Mouse (Mus musculus) bone marrow macrophage, adult 2 months (primary cell): Measurements from ENCODE around the gene Gm49776. TPM values are rescaled to one million over a fixed set of nuclear protein-coding genes. Genes with fewer than 3 reads are reported as not detected.
"Not testable (repeated sequence)": the region's sequence is repeated elsewhere in the genome, so short reads cannot be mapped to it uniquely, and the experiment has no call there.

ENCODE experiments used
- H3K27ac ChIP-seq: 2 replicates; pipeline ENCODE4 v1.5.1; 2012; ENCODE audit warnings: low read depth, low read length; ENCODE audit not compliant: insufficient read depth
- H3K4me1 ChIP-seq: 2 replicates; pipeline ENCODE4 v1.6.1; 2012; ENCODE audit warnings: low read length; ENCODE audit not compliant: control insufficient read depth, insufficient read depth
- H3K4me3 ChIP-seq: 2 replicates; pipeline ENCODE4 v1.5.1; 2012; ENCODE audit warnings: mild to moderate bottlenecking, low read length, moderate library complexity; ENCODE audit not compliant: insufficient read depth
- CTCF ChIP-seq: IDR thresholded peaks from 2 replicates; pipeline ENCODE4 v1.5.1; 2012; ENCODE audit warnings: low read depth, mild to moderate bottlenecking, low read length, moderate library complexity
- POLR2A ChIP-seq: IDR thresholded peaks from 2 replicates; pipeline ENCODE4 v1.6.1; 2012; ENCODE audit warnings: mild to moderate bottlenecking, low read depth, low read length, borderline replicate concordance
- polyA plus RNA-seq: library from polyadenylated mRNA; stranded (reverse); fragments of >200 nt; gene quantifications from 2 replicates; pipeline ENCODE4 v1.2.4, GENCODE M21; 2012; ENCODE audit not compliant: missing spikeins, insufficient read depth, insufficient read length

Gm49776 gene
- polyA plus RNA-seq, 1 experiment: 5.3 TPM

DNA sequence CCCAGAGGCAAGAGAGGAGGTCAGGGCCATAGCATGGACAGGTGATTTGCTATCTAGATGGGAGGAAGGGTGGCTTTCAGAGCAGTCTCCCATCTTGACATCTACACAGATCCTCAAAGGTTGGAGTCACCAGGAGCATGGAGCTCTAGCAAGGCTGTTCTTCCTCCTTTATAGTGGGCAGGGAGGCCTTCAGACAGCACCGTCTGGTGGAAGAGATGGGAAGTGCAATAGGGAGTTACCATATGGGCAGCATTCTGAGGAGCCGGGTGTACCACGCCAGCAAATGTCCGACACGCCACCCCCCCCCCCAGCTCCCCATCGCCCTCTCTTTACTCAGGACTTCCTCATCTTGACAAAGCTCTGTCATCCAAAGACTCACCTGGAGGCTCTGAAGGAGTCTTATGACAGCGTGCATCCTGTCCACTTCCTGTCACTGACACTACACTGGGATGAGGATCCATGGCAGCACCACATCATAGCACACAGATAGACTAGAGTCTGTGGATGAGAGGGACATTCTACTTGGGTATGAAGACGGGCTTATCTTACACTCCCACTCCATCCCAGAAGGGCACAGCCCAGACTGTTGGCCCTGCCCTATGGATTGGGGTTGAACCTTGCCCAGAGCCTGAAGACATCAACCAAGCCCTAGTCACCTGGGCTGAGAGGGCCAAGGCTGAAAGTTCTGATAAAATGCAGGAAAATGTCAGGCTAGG is 47.3 kb downstream of the Gm49776 start:
- H3K4me3 ChIP-seq: no peak overlapping the region
- no peak overlapping the region for H3K27ac ChIP-seq
- H3K4me1 ChIP-seq: no peaks in the 10 kb centered on the region
- no peak for TF ChIP-seq POLR2A
- peak; percentile 74 for TF ChIP-seq CTCF

DNA sequence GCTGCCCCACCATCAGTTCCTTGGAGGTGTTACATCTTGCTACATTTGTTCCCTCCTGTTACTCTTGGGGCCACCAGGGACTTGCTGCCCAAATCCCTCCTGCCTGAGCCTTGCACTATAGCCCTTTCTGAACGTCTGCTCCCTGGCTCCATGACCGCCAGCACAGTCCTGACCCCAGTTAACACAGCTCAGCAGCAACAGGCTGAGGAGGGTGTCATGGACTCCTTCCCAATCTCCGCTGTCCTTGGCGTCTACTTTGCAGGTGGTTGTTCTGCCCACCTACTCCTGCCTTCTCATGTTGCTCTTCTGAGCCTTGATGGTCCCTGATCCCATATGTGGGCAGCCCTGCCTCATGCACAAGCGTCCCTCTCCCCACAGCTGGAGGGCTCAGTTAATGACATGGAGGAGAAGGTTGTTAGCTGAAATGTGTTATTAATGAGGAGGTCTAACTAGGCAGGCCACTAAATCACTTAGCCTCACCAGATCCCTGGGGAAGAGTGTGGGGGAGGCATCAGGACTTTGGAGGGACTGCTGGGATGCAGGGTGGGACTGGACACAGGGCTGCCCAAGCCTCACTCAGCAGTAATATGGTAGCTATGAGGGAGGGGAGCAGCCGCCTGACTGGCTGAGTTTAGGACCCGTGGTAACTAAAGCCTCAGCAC is 54.6 kb downstream of the Gm49776 start:
- Histone ChIP-seq H3K27ac (no peak overlapping the region), H3K4me3 (no peak overlapping the region), H3K4me1 (no peaks in the 10 kb centered on the region)
- TF ChIP-seq POLR2A: no peak
- TF ChIP-seq CTCF: no peak

DNA sequence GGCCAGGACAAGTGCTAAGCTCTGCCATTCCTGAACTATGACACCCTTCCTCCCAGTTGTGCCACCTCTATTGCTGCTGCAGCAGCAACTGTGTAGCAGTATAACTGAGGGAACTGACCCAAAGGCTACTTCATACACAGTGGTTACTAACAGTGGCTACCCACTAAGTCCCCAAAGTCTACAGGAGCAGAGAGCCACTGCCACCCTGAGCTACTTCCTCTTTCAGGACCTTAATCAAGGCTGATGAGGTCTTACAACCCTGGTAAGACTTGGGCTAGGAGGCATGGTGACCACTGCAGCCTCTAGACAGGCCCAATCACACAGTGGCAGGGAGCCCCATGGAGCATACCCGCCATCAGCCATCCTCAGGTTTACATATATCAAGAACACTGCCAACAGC is 56.1 kb downstream of the Gm49776 start:
- Histone ChIP-seq H3K4me3 (no peak overlapping the region), H3K4me1 (no peaks in the 10 kb centered on the region), H3K27ac (no peak overlapping the region)
- TF ChIP-seq CTCF (no peak), POLR2A (no peak)

DNA sequence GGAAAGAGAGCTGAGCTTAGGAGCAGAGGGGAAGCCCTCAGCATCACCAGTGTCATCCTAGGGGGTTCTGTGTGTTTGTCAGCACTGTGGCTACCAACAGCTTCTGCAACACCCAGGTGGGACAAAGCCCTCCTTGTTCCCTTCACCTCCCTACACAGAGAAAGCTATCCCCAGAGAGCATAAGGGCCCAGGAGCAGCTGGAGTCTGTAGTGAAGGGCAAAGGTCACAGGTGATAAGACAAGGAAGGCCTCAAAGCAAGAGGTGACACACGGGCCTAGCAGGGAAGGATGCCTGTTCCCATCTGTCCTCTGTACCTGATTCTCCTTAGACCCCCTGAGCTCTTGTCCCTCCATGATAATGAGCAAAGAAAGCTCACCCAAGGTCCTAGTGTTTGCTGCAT is 56.5 kb downstream of the Gm49776 start:
- Histone ChIP-seq H3K4me1 (no peaks in the 10 kb centered on the region), H3K27ac (no peak overlapping the region), H3K4me3 (no peak overlapping the region)
- TF ChIP-seq CTCF (no peak), POLR2A (no peak)

DNA sequence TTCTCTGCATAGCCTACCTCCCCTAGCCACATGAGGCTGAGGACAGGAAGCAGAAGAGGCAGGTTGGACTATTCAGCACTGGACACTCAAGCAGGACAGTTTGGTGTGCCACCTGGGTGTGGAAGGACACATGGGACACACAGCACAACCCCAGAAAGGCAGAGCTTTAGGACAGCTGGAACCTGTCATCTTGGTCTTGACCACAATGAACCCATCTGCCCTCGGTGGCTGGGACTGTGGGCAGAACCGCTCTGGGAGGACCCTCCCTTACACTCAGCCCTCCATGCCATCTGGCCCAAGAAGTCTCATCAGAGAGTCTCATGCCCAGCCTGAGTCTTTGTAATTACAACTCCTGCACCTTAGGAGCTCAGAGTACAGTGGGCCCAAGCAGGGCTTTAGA is 58.1 kb downstream of the Gm49776 start:
- Histone ChIP-seq H3K27ac (no peak overlapping the region), H3K4me1 (peaks cover 4% of the 10 kb centered on the region), H3K4me3 (no peak overlapping the region)
- TF ChIP-seq POLR2A: no peak
- no peak for TF ChIP-seq CTCF

DNA sequence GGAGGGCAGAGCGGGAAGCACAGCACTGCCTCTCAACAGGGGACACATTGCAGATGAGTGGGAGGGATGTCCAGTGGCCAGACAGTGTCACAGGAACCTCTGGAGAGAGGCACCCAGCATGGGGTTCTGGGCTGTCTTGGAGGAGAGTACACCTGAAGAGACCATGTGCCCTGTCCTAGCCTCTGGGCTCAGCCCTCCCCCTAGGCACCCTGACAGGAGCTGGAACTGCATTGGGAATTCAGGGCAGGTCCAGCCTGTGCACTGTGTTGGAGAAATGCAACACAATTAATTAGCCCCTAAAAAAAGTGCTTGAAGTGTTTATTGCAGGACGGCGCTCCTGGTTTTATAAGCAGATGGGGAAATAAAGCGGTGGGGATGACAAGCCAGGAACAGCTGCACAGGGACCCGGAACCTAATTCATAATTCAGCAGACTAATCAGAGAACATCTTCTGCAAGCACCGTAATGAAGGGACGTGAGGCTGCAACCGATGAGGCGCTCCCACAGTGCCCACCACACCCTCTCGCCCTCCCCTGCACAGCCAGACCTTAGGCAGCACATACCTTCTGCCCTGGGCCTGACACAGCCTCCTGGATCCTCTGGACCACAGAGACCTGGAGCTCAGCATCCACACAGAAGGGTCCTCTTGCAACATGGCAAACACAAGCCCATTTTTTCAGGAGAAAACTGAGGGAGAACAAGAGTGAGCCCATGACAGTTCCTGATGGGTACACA is 59.6 kb downstream of the Gm49776 start:
- no peak overlapping the region for H3K4me3 ChIP-seq
- peaks cover 15% of the 10 kb centered on the region for H3K4me1 ChIP-seq
- TF ChIP-seq POLR2A: no peak
- no peak for TF ChIP-seq CTCF
- H3K27ac ChIP-seq: no peak overlapping the region

DNA sequence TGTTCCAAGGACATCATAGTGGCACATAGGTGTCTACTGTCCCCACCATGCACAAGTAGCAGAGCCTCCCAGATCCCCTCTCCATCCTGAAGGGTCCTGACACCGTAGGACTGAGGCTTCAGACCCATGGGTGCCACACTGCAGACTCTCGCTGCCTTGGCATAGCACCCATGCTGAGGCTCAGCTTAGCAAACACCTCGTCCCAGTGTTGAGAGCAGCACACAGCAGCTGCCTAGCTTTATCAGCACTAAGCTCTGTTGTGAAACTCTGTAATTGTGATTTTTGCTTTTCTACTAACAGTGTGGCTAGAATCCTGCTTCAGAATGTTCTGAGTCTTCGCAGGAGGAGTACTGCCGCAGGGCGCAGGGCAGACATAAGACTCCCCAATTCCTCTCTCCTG is 60.2 kb downstream of the Gm49776 start:
- TF ChIP-seq CTCF (no peak), POLR2A (no peak)
- Histone ChIP-seq H3K4me3 (no peak overlapping the region), H3K4me1 (peaks cover 15% of the 10 kb centered on the region), H3K27ac (no peak overlapping the region)

DNA sequence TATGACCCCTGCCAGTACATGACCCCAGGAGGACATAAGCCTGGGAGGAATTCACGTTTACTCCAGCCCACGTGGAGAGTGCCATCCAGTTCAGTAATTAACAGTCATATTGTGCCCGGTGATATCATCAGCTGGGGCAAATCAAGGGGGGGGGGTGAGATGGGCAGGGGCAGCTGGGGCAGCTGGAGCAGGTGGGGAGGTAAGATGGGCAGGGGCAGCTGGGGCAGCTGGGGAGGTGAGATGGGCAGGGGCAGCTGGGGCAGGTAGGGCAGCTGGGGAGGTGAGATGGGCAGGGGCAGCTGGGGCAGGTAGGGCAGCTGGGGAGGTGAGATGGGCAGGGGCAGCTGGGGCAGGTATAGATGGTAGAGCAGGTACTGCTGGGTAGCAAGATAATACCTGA is 62.6 kb downstream of the Gm49776 start:
- peaks cover 15% of the 10 kb centered on the region for H3K4me1 ChIP-seq
- peak overlapping the region; percentile 69 for H3K27ac ChIP-seq
- H3K4me3 ChIP-seq: not testable (repeated sequence)

Other genes starting within 250 kb of the Gm49776 start
- gene Dgcr6, start 205.5 kb downstream of the Gm49776 start, polyA plus RNA-seq: 23.0 and 26.4 TPM in 2 replicates
- 4.5 and 4.8 TPM in 2 replicates for gene Prodh, start 168.1 kb downstream of the Gm49776 start, polyA plus RNA-seq
- gene Rtn4r, start 130.7 kb downstream of the Gm49776 start, polyA plus RNA-seq: not detected in 2 replicates
- not detected in 2 replicates for gene Ccdc188, start 40.4 kb downstream of the Gm49776 start, polyA plus RNA-seq
- gene Zdhhc8, start 23.2 kb downstream of the Gm49776 start, polyA plus RNA-seq: 10.8 and 14.3 TPM in 2 replicates
- gene Trmt2a, start 9.6 kb downstream of the Gm49776 start, polyA plus RNA-seq: 64.4 and 64.9 TPM in 2 replicates
- 85.0 and 105 TPM in 2 replicates for gene Ranbp1, start 9.6 kb downstream of the Gm49776 start, polyA plus RNA-seq
- gene Dgcr8, start 30.9 kb upstream of the Gm49776 start, polyA plus RNA-seq: 19.8 and 21.4 TPM in 2 replicates
- 26.3 and 33.0 TPM in 2 replicates for gene Tango2, start 89.8 kb upstream of the Gm49776 start, polyA plus RNA-seq
- gene Arvcf, start 89.9 kb upstream of the Gm49776 start, polyA plus RNA-seq: 1.8 and 3.5 TPM in 2 replicates
- gene Txnrd2, start 168.1 kb upstream of the Gm49776 start, polyA plus RNA-seq: 23.4 and 26.3 TPM in 2 replicates
- 93.3 and 99.6 TPM in 2 replicates for gene Comt, start 168.5 kb upstream of the Gm49776 start, polyA plus RNA-seq
- gene Gnb1l, start 240.4 kb upstream of the Gm49776 start, polyA plus RNA-seq: 1.1 and 1.8 TPM in 2 replicates
- 0.94 and 1.9 TPM in 2 replicates for gene Rtl10, start 240.6 kb upstream of the Gm49776 start, polyA plus RNA-seq